Mouse (Mus musculus) lung, adult 2 months (tissue): Measurements from ENCODE around the gene Pde2a.

Experiments
- CTCF ChIP-seq: fragments of 200-500 bp; IDR thresholded peaks from 2 replicates; pipeline ENCODE4 v1.5.1; 2011; ENCODE audit warnings: mild to moderate bottlenecking, low read length, control low read depth; ENCODE audit not compliant: insufficient read depth
- POLR2A ChIP-seq: fragments of 200-500 bp; IDR thresholded peaks from 2 replicates; pipeline ENCODE4 v1.6.1; 2011; ENCODE audit warnings: low read depth, mild to moderate bottlenecking, control low read depth, low read length, borderline replicate concordance; ENCODE audit errors: extremely low read depth

DNA sequence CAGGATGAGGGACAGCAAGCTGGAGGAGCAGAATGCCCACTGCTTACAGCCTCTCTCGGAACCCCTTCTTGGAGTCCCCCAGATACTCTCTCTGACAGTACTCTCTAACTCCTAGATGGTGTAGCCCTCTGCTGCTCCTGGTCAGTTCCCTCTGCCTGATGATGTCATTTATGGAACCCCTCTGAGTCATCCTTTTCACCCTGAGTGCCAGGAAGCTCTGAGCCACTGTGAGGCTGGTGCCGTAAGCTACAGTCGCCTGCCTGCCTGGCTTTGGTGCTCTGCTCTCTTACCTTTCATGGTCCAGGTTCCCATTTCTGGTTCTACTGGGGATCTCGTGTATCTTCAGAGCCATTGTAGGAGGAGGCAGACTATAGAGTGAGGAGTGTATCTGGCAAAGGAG lies 24.3 kb upstream of the Pde2a start:
- TF ChIP-seq POLR2A (no peak), CTCF (no peak)
